Mouse (Mus musculus): ENCODE measurements at regions not wholly inside any gene's neighbourhood (a gene's known extent, or its start where the extent isn't known, plus 50 kb on each side); places are given as distances from the start of the nearest gene placed in this dataset.
"Not testable (repeated sequence)": the region's sequence is repeated elsewhere in the genome, so short reads cannot be mapped to it uniquely, and the experiment has no call there.

GRCm38 (mm10) chr12:117379103-117379850, 137.0 kb upstream of the Rapgef5 start:
- DNase-seq (ENCODE audit: low spot score in 2 of 2): no peak

GRCm38 (mm10) chr12:117380836-117381235, 135.4 kb upstream of the Rapgef5 start:
- DNase-seq (ENCODE audit: low spot score in 2 of 2): no peak

GRCm38 (mm10) chr12:117382727-117383126, 133.6 kb upstream of the Rapgef5 start:
- not testable (repeated sequence) for DNase-seq (ENCODE audit: low spot score in 2 of 2)

- peak; percentile 73 to 82 for DNase-seq (ENCODE audit: low spot score in 2 of 2)
These were observed 131.1 kb upstream of the Rapgef5 start for GRCm38 (mm10) chr12:117385072-117385666.

GRCm38 (mm10) chr12:117385697-117386096, 130.6 kb upstream of the Rapgef5 start:
- no peak for DNase-seq (ENCODE audit: low spot score in 2 of 2)

- no peak for DNase-seq (ENCODE audit: low spot score in 2 of 2)
These were observed 129.3 kb upstream of the Rapgef5 start for GRCm38 (mm10) chr12:117386957-117387356.

GRCm38 (mm10) chr12:117389516-117390347, 126.5 kb upstream of the Rapgef5 start:
- no peak for DNase-seq (ENCODE audit: low spot score in 2 of 2)

- no peak for DNase-seq (ENCODE audit: low spot score in 2 of 2)
These were observed 118.8 kb upstream of the Rapgef5 start for GRCm38 (mm10) chr12:117397512-117397911.

- peak; percentile 83 to 91 for DNase-seq (ENCODE audit: low spot score in 2 of 2)
These were observed 112.6 kb upstream of the Rapgef5 start for GRCm38 (mm10) chr12:117403513-117404156.

GRCm38 (mm10) chr12:117404157-117404752, 112.0 kb upstream of the Rapgef5 start:
- DNase-seq (ENCODE audit: low spot score in 2 of 2): no peak

GRCm38 (mm10) chr12:117406832-117407231, 109.4 kb upstream of the Rapgef5 start:
- DNase-seq (ENCODE audit: low spot score in 2 of 2): no peak

GRCm38 (mm10) chr12:117410604-117411003, 105.7 kb upstream of the Rapgef5 start:
- DNase-seq (ENCODE audit: low spot score in 2 of 2): no peak

- DNase-seq (ENCODE audit: low spot score in 2 of 2): no peak
These were observed 104.0 kb upstream of the Rapgef5 start for GRCm38 (mm10) chr12:117412257-117412656.

GRCm38 (mm10) chr12:117412779-117413505, 103.3 kb upstream of the Rapgef5 start:
- no peak for DNase-seq (ENCODE audit: low spot score in 2 of 2)

GRCm38 (mm10) chr12:117414020-117414419, 102.3 kb upstream of the Rapgef5 start:
- no peak for DNase-seq (ENCODE audit: low spot score in 2 of 2)

GRCm38 (mm10) chr12:117415146-117415545, 101.1 kb upstream of the Rapgef5 start:
- no peak for DNase-seq (ENCODE audit: low spot score in 2 of 2)

- no peak for DNase-seq (ENCODE audit: low spot score in 2 of 2)
These were observed 98.3 kb upstream of the Rapgef5 start for GRCm38 (mm10) chr12:117417991-117418390.

GRCm38 (mm10) chr12:117422315-117422978, 93.8 kb upstream of the Rapgef5 start:
- DNase-seq (ENCODE audit: low spot score in 2 of 2): no peak

GRCm38 (mm10) chr12:117425363-117426031, 90.8 kb upstream of the Rapgef5 start:
- no peak for DNase-seq (ENCODE audit: low spot score in 2 of 2)

GRCm38 (mm10) chr12:117427431-117427830, 88.8 kb upstream of the Rapgef5 start:
- peak; percentile 38 to 59 for DNase-seq (ENCODE audit: low spot score in 2 of 2)

All from frontal cortex, postnatal 36 days (tissue).